Mouse (Mus musculus) retina, embryonic 14.5 days (tissue): Measurements from ENCODE around the gene Shc4.

Experiments
- DNase-seq: peaks from one replicate; pipeline ENCODE4 v3.0.0-alpha.2; 2015; ENCODE audit warnings: low spot score

Shc4 gene

GRCm38 (mm10) chr2:125630010-125630409, 93.9 kb downstream of the Shc4 start:
- DNase-seq, result no peak

DNA sequence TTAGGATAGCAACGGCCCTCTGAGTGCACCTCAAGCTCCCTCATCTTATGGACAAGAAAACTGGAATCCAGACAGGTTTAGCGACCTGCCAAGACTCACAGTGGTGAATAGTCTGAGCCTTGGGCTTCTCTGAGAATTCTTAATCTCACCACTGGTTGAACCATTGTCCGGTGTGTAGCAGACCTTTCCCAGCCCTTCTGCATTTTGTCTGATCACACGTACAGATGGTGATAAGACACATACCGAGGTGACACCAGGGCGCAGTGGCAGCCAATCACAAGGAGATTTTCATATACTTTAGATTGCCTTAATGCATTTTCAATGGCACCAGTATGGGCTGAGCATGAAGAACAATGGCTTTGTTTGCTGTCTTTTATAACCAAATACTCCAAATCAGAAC, 95.5 kb downstream of the Shc4 start:
- DNase-seq, result no peak

GRCm38 (mm10) chr2:125626536-125626935, 97.4 kb downstream of the Shc4 start:
- no peak for DNase-seq

- DNase-seq, result peak; percentile 99
Measured at GRCm38 (mm10) chr2:125624837-125625351, 99.1 kb downstream of the Shc4 start, which contains the start of gene Cep152. Gene Cep152 (minus strand): TSS chr2:125625113.

DNA sequence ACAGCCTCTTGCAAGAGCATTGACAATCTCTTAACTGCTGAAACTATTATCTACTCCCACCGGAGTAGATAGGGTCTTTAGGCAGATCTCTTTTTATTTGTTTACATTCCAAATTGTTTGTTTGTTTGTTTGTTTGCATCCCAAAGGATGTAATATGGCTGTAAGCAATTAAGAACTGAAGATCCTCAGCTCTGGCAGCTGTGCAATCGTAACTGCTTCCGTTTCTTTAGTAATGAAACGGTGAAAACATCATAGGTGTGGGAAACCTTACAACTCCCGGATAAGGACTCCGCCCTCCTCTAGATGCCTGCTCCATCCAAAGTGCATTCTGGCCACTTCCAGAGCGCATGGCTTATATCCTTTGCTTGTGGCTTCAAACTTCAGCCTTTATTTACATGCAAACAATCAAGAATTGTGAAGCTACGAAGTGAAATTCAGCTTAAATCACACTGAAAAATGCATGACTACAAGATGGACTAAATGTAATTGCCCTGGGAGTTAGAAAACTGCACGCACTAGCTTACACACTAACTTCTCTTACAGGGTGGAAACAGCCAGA, 99.7 kb downstream of the Shc4 start:
- no peak for DNase-seq

DNA sequence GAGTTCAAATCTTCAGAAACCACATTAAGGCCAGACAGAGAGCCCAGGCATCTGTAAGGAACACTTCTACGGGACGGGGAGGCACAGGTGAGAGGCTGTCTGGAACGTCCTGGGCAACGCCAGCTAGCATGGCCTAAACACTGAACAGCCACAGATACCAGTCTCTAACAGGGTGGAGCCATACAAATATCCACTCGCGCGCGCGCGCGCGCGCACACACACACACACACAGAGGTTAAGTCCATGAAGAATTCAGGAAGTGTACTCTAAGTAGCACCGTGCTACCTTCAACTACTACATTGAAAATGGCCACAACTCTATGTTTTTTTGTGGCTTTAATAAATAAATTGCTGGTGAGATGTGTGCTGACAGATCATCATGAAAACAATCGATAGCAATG, 100.7 kb downstream of the Shc4 start:
- DNase-seq, result no peak

- peak; percentile 66 for DNase-seq
Measured at GRCm38 (mm10) chr2:125620213-125620907, 103.6 kb downstream of the Shc4 start.

DNA sequence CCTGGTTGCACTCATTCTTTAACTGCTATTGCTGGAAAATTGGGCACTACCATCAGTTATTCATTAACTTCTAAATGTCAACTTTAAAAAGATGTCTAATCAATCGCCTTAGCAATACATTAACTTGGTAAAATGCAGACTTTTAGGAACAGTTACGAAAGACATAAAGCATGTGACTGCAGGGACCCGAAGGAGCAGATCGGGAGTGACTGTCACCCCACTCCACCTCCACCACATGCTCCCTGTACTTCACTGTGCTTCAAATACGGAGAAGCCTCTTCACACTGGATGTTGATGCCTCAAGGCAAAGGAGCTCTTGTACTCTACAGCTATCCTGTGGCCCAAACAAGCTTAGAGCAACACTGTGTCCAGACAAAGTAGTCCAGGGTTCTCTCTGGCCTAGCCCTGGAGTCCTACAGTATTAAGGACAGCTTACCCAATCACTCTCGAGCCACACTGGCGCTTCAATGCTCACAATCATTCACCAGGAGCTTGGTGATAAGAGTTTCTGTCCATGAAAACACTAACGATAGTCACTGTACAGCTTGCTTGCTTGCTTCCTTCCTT, 108.0 kb downstream of the Shc4 start:
- no peak for DNase-seq

GRCm38 (mm10) chr2:125615440-125615839, 108.5 kb downstream of the Shc4 start:
- DNase-seq, result no peak

- no peak for DNase-seq
Measured at GRCm38 (mm10) chr2:125606220-125606845, 117.6 kb downstream of the Shc4 start.

DNA sequence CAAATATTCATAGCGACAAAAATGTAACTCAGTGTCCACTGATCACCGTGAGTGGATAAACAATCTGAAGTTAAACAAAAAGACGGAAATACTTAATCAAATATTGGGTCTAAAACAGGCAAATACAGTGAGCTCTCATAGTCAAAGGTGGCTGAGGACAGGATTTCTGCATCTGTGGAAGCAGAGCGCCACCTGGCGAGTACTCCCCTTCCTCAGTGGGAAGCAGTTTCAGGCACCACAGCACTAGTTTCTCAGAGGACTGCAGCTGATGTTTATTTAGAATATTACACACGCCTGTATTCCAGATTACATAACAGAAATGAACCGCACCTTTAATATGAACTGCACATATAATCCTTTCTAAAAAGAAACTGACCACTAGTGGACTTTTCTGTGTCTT, 119.3 kb downstream of the Shc4 start:
- peak; percentile 73 for DNase-seq

GRCm38 (mm10) chr2:125602970-125603369, 121.0 kb downstream of the Shc4 start:
- no peak for DNase-seq

DNA sequence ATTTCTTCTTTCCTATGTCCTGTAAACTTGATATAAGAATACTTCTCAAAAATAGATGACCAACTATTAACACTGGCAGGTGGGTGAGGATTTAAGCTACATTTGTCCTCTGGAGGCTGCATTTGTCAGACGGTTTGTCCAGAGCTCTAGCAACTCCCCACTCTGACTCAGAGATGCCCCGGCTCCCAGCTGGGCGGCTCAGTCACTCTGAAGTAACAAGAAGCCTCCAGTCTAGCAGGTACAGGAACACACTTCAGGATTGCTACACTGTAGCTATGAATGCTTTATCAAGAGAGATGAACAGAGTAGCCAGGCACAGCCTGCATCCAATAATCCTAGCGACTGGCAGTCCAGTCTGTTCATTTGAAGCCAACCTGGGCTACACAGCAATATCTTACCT, 125.0 kb downstream of the Shc4 start:
- no peak for DNase-seq

DNA sequence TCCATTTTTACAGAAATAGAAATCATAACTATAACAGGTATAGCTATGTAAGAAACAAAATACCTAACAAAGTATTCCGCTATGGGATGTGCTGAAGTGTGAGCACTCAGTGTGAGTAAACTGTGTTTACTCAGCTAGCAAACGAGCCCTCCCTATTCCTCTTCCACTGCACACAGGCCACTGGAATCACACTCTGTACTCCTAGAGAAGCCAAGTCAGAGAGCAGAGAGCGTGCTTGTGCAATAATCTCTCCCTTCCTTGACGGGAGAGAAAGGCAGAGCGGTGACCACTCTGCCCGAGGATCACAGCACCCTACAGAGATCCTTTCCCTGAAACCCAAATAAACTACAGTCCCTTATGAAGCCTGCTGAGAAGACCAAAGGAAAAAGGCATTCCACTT, 125.7 kb downstream of the Shc4 start:
- no peak for DNase-seq

GRCm38 (mm10) chr2:125594786-125595185, 129.2 kb downstream of the Shc4 start:
- no peak for DNase-seq

DNA sequence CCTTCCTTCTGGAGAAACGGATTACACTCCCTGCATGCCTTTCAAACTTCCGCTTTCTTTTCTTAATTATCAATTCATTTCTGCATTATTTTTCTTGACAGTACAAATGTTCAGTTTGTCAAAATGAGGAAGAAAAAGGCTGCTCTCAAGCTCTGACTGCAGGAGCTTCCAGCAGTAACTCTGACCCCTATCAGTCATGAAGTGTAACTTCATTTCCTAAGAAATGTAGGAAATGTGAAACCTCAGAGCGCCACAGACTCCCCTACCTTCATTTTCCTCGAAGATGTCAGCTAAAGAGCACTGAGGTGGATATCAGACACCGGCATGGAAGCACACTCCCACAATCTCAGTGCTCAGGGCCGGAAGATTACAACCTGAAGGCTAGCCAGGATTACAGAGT, 129.9 kb downstream of the Shc4 start:
- no peak for DNase-seq

DNA sequence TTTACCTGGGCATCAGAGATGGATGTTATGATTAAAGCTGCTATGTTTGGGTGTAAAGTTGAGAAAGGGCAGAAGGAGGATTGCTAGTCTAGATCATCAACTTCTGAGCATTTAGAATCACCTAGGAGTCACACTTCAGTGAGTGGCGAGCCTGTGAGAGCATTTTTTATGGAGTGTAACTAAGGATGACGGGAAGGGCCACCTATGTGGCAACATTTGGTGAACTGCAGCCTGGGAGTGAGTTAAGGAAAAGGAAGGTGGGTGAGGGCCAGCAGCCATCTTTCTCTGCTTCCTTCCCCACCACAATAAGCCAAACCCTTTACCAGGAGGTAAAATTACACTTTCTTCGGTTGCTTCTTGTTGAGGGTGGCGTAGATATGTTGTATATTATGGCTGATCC, 132.1 kb downstream of the Shc4 start:
- DNase-seq, result no peak

- no peak for DNase-seq
Measured at GRCm38 (mm10) chr2:125589287-125589686, 134.7 kb downstream of the Shc4 start.

GRCm38 (mm10) chr2:125581081-125581480, 142.9 kb downstream of the Shc4 start:
- no peak for DNase-seq

- no peak for DNase-seq
Measured at GRCm38 (mm10) chr2:125577670-125578069, 146.3 kb downstream of the Shc4 start.
